Mouse (Mus musculus) frontal cortex, postnatal 36 days (tissue): Measurements from ENCODE around the gene 4930507D05Rik.
"Not testable (repeated sequence)": the region's sequence is repeated elsewhere in the genome, so short reads cannot be mapped to it uniquely, and the experiment has no call there.

Experiments used
- DNase-seq, 2 experiments: peaks; one replicate each; pipeline ENCODE4 v3.0.0; 2022; ENCODE audit warnings: low spot score in 2 of 2

The 4930507D05Rik gene

GRCm38 (mm10) chr10:62476980-62477379 lies 27.7 kb downstream of the 4930507D05Rik start:
- DNase-seq, result no peak

- DNase-seq, result no peak
Measured at GRCm38 (mm10) chr10:62481108-62481852, 32.0 kb downstream of the 4930507D05Rik start.

GRCm38 (mm10) chr10:62485878-62486582 lies 36.7 kb downstream of the 4930507D05Rik start:
- peak in 1 of 2 experiments; percentile 17 for DNase-seq

GRCm38 (mm10) chr10:62486618-62487415 lies 37.5 kb downstream of the 4930507D05Rik start, which contains the start of gene Vps26a:
Gene Vps26a, minus strand, starts transcription at chr10:62486805.
- DNase-seq, result peak; percentile 97

GRCm38 (mm10) chr10:62488266-62488665 lies 39.0 kb downstream of the 4930507D05Rik start:
- DNase-seq, result peak; percentile 11 to 35

GRCm38 (mm10) chr10:62491681-62492080 lies 42.4 kb downstream of the 4930507D05Rik start:
- DNase-seq, result not testable (repeated sequence)

- DNase-seq, result peak; percentile 45 to 56
Measured at GRCm38 (mm10) chr10:62500088-62500915, 51.0 kb downstream of the 4930507D05Rik start.
